Mouse (Mus musculus): ENCODE results near the gene Pcyt1a. TPM values are rescaled to one million over a fixed set of nuclear protein-coding genes. Genes with fewer than 3 reads are reported as not detected.

The Pcyt1a gene
- total RNA-seq, 1 experiment from 2014 or later: 75.3 TPM

GRCm38 (mm10) chr16:32512921-32513320 is 82.2 kb downstream of the Pcyt1a start:
- no peak for ATAC-seq (replicated peaks in 1 of 2; ENCODE audit: insufficient read depth in 1 of 2, low FRiP score in 2 of 2, low TSS enrichment in 1 of 2, low read depth in 1 of 2, poor library complexity in 2 of 2, severe bottlenecking in 2 of 2)

DNA sequence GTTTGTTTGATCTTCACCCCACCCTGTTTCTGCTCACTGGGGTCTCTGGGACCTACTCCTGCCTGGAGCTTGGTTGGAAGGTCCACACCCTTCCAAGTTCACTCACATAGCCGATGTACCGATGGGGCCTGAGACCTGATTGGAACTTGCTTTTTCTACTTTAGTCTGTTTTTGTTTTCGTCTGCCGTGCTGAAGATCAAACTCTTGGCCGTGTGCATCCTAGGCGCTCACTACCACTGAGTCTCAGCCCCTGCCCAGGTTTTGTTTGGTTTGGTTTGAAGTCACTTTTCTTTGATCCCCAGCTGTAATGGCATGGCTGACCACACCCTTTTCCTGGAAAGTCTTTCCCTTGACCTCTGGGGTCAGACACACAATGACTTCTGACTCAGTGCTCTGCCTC is 82.7 kb downstream of the Pcyt1a start:
- no peak for ATAC-seq (replicated peaks in 1 of 2; ENCODE audit: insufficient read depth in 1 of 2, low FRiP score in 2 of 2, low TSS enrichment in 1 of 2, low read depth in 1 of 2, poor library complexity in 2 of 2, severe bottlenecking in 2 of 2)

- ATAC-seq (replicated peaks in 1 of 2; ENCODE audit: insufficient read depth in 1 of 2, low FRiP score in 2 of 2, low TSS enrichment in 1 of 2, low read depth in 1 of 2, poor library complexity in 2 of 2, severe bottlenecking in 2 of 2): no peak
Measured at GRCm38 (mm10) chr16:32513948-32514347, 83.2 kb downstream of the Pcyt1a start.

DNA sequence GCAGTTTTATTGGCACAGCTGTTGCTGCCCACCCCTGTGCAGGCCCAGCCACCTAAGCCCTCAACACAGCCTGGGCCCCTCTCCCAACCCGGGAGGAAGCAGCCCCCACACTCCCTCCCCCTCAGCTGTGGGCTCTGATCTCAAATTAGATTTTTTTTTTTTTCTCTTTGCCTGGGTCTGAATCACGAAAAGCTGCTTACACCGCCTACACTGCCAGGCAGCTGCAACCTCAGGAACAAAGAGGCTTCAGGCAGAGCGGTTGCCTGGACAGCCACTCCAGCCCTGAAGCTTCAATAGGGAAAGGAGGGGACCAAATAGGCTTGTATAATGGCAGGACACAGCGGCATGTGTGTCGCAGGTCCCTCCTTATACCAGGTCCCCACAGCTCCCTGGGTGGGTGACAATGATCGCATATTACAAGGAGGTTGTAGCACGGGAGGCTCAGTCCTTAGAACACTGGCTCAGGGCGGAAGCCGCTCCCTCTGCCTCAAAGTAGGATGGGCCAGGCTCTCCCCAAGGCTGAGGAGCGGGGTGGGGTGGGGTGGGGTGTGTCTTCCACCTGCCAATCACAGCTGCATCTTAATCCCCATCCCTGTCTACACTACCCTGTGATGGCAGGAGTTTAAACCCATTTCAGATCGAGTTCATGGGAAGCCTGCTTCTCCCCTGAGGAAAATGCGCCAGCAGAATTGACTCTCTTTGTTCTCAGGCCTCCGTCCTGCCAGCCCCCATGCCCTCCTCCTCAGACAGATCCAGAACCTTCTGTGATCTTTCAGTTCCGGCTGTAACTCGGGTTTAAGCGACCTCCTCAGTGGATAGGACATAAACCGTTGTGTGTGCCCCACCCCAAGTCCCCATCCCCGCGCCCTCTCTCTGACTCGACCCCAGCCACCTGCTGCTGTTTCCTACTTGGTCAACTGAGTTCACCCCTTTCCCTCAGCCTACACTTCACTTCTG is 85.6 kb downstream of the Pcyt1a start:
- ATAC-seq (replicated peaks in 1 of 2; ENCODE audit: insufficient read depth in 1 of 2, low FRiP score in 2 of 2, low TSS enrichment in 1 of 2, low read depth in 1 of 2, poor library complexity in 2 of 2, severe bottlenecking in 2 of 2): 0 out of 4 replicates have a peak, but pooled peaks of 1 of the 2 experiments have one; percentile 4

- ATAC-seq (replicated peaks in 1 of 2; ENCODE audit: insufficient read depth in 1 of 2, low FRiP score in 2 of 2, low TSS enrichment in 1 of 2, low read depth in 1 of 2, poor library complexity in 2 of 2, severe bottlenecking in 2 of 2): no peak
Measured at GRCm38 (mm10) chr16:32517785-32518481, 87.2 kb downstream of the Pcyt1a start.

DNA sequence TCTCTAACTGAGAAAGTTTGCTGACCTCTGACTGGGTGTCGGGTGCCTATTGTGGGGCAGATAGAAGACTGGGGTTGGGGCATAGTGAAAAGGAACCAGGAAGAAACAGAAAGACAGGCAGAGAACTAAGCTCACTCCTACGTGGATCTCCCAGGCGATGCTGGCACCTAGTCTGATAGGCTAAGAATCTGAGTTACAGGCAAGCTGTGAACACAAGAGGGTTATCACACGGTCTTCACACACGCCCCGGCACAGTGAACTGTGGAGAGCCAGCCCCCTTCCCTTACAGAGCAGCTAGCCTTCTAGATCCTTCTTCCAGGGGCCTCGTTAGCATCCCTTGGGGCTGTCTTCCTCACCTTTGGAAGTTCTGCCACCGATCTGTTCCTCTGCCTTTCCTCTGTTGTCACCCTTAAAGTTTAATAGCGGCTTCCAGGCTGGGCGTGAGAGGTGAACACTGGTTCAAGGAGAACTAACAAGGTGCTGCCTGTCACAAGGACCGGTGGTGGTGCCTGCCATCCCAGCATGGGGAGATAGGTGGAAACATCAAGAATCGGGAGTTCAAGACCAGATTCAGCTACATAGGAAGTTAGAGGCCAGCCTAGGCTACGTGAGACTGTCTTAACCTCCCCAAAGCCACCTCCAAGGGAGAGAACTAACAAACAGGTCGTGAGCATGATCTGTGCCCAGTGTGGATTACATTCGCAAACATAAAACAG is 89.1 kb downstream of the Pcyt1a start:
- ATAC-seq (replicated peaks in 1 of 2; ENCODE audit: insufficient read depth in 1 of 2, low FRiP score in 2 of 2, low TSS enrichment in 1 of 2, low read depth in 1 of 2, poor library complexity in 2 of 2, severe bottlenecking in 2 of 2): no peak; a peak in 1 of 4 replicates

- peak; percentile 72 to 91 for ATAC-seq (replicated peaks in 1 of 2; ENCODE audit: insufficient read depth in 1 of 2, low FRiP score in 2 of 2, low TSS enrichment in 1 of 2, low read depth in 1 of 2, poor library complexity in 2 of 2, severe bottlenecking in 2 of 2)
Measured at GRCm38 (mm10) chr16:32520372-32520748, 89.6 kb downstream of the Pcyt1a start.

- ATAC-seq (replicated peaks in 1 of 2; ENCODE audit: insufficient read depth in 1 of 2, low FRiP score in 2 of 2, low TSS enrichment in 1 of 2, low read depth in 1 of 2, poor library complexity in 2 of 2, severe bottlenecking in 2 of 2): no peak
Measured at GRCm38 (mm10) chr16:32522578-32523194, 92.0 kb downstream of the Pcyt1a start.

GRCm38 (mm10) chr16:32523462-32524243 is 92.9 kb downstream of the Pcyt1a start:
- no peak for ATAC-seq (replicated peaks in 1 of 2; ENCODE audit: insufficient read depth in 1 of 2, low FRiP score in 2 of 2, low TSS enrichment in 1 of 2, low read depth in 1 of 2, poor library complexity in 2 of 2, severe bottlenecking in 2 of 2)

- no peak for ATAC-seq (replicated peaks in 1 of 2; ENCODE audit: insufficient read depth in 1 of 2, low FRiP score in 2 of 2, low TSS enrichment in 1 of 2, low read depth in 1 of 2, poor library complexity in 2 of 2, severe bottlenecking in 2 of 2)
Measured at GRCm38 (mm10) chr16:32524244-32524615, 93.5 kb downstream of the Pcyt1a start.

Other genes with a start within 250 kb of the Pcyt1a start
- gene Fbxo45, start 183.8 kb upstream of the Pcyt1a start, total RNA-seq (2017): 26.1 and 32.0 TPM in 2 replicates
- gene Wdr53, start 183.7 kb upstream of the Pcyt1a start, total RNA-seq (2017): 14.0 and 22.6 TPM in 2 replicates
- gene Smco1, start 159.5 kb upstream of the Pcyt1a start, total RNA-seq (2017): not detected in 2 replicates
- gene Rnf168, start 153.5 kb upstream of the Pcyt1a start, total RNA-seq (2017): 67.5 and 71.4 TPM in 2 replicates
- gene Ubxn7, start 98.7 kb upstream of the Pcyt1a start, total RNA-seq (2017): 43.5 and 51.3 TPM in 2 replicates
- gene Tm4sf19, start 30.4 kb upstream of the Pcyt1a start, total RNA-seq (2017): not detected in 2 replicates
- gene Tctex1d2, start 11.2 kb upstream of the Pcyt1a start, total RNA-seq (2017): 54.3 and 62.3 TPM in 2 replicates
- 0.25 TPM in 1 of 2 replicates, not detected in the other for gene Slc51a, start 57.0 kb downstream of the Pcyt1a start, total RNA-seq (2017)
- gene Zdhhc19, start 65.3 kb downstream of the Pcyt1a start, total RNA-seq (2017): not detected in 2 replicates
- gene Tfrc, start 178.0 kb downstream of the Pcyt1a start, total RNA-seq (2017): 87.0 and 93.9 TPM in 2 replicates
- gene Tnk2, start 213.0 kb downstream of the Pcyt1a start, total RNA-seq (2017): 3.5 and 5.7 TPM in 2 replicates